Mouse (Mus musculus): ENCODE results near the gene Dazap2.

The Dazap2 gene

DNA sequence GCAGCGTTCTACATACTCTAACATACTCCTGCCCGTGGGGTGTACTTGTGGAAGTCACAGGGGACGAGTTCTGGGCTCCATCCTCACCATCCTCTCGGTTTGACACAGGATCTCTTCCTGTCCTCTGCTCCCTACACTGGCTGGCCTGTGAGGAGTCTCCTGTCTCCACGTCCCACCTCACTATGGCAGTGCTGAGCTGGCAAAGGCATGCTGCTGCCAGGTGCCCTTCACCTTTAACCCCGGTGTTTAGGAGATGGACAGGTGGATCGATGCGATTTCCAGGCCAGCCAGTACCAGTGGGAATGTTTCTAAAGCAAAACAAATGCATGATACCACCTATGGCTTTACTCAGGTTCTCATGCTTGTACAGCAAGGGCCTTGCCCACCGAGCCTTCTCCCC, 8.6 kb downstream of the Dazap2 start:
- POLR2A ChIA-PET: interaction anchor here in 2 of 4 experiments (0.6 to 3.5 kb wide), 6 partner anchors 8 to 151 kb away, joined by 3 to 18 read pairs (median 5); partner anchors contain the start of gene Dazap2 (in 2 of the 2)

DNA sequence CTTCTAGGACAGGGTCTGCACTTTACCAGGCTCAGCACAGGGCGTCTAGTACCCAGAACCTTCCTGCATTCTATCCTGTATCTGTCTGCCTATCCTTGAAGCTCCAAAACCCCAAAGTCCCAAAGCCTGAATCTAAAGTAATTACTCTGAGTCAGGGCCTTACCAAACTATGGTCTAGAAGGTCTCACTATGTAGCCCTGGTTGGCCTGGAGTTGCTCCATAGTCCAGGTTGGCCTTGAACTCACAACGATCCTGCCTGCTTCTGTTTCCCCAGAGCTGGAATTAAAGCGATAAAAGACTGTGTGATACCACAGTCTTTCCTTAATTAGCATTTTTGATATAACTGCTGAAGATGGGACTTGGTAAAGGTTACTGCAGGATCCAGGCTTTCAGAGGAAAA, 9.3 kb downstream of the Dazap2 start:
- CTCF ChIA-PET: interaction anchor here in 2 of 4 experiments (0.8 to 1.4 kb wide), 3 partner anchors 12 to 59 kb away, joined by 4 to 6 read pairs (median 4); partner anchors contain the start of gene Smagp (in 1 of the 2)
- POLR2A ChIA-PET: interaction anchor here (0.5 to 3.5 kb wide), 11 partner anchors 8 to 899 kb away, joined by 3 to 18 read pairs (median 4); partner anchors contain the start of genes Dazap2 (in 3 of the 4) and Cox14 (in 1 of the 4)

More for the DNA sequence above, 8.6 kb downstream of the Dazap2 start:
- CTCF ChIA-PET: interaction anchor here in 1 of 4 experiments (0.8 to 1.4 kb wide), 2 partner anchors 13 to 37 kb away, joined by 4 read pairs; partner anchors contain the start of gene Smagp

DNA sequence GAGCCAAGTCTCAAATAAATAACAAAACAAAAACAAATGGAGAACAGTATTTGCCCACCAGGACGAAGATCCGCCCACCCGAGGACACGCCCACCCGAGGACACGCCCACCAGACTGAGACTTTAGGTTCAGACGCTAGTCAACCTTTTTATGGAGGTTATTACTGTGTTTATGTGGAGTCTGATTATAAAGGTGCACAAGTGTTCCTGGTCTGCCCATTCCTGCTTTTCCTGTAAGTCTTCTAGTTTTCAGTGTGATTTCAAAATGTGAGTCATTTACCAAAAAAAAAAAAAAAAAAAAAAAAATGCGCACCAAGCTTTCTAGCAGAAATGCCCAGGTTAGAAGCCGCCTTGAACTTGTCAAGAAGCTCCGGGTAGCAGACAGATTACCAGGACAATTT, 12.1 kb downstream of the Dazap2 start:
- ChIA-PET POLR2A (interaction anchor here (0.5 to 7.4 kb wide), 39 partner anchors 8 to 1081 kb away, joined by 3 to 121 read pairs (median 4); partner anchors contain the start of genes Smagp (in 4 of the 4) and Dazap2 (in 3 of the 4)), CTCF (interaction anchor here in 3 of 4 experiments (0.6 to 1.6 kb wide), 14 partner anchors 10 to 902 kb away, joined by 3 to 9 read pairs (median 5); partner anchors contain the start of genes Cox14 (in 1 of the 3), Dazap2 (in 1 of the 3) and Smagp (in 1 of the 3))

DNA sequence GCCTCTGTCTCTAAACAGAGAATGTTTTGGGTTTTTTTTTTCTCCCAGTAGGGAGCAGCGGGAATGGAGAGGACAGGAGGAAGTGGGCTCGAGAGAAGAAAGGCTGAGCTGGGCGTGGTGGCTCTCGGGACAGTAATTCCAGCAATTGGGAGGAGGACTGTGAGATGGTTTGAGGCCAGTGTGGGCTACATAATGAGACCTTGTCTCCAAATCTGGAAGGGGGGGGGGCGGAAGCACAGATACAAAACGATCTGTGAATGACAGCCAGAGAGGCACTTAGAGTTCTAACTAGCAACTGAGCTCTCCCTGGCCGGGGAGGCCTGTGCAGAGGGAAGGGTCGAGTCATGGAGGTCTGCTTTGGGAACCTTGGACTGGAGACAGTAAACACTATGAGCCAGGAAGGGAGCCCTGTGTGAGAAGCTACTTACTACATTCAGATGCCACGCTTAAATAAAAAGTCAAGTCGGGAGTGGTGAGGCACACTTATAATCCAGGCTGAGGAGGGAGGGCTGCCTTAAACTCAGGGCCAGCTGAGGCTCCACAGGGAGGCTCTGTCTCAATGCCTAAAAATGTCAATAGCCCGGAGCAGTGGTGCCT, 12.7 kb downstream of the Dazap2 start:
- CTCF ChIA-PET: interaction anchor here (0.6 to 1.6 kb wide), 19 partner anchors 9 to 1731 kb away, joined by 3 to 9 read pairs (median 5); partner anchors contain the start of genes Cox14 (in 1 of the 4), Dazap2 (in 1 of the 4) and Smagp (in 1 of the 4)
- POLR2A ChIA-PET: interaction anchor here (0.5 to 7.4 kb wide), 43 partner anchors 7 to 1615 kb away, joined by 3 to 121 read pairs (median 4); partner anchors contain the start of genes Smagp (in 4 of the 4), Dazap2 (in 3 of the 4) and Pou6f1 (in 1 of the 4)

DNA sequence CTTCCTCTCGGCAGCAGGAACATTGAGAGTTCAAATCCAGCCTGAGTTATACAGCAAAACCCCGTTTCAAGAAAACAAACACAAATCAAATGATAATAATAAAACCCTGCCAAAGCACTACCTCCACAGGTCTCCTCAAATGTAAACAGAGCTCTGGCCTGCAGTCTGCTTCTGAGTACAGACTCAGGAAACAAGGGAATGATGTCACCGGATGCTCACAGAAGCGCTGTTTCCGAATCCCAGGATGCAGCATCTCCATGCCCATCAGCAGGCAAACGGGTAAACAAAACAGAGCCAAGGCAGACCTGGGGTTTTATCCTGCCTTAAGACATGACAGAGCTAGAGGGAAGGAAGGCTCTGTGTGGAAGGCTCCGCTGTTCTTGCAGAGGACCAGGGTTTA, 13.6 kb downstream of the Dazap2 start:
- ChIA-PET POLR2A (interaction anchor here (0.5 to 7.4 kb wide), 14 partner anchors 8 to 409 kb away, joined by 3 to 121 read pairs (median 12); partner anchors contain the start of genes Smagp (in 4 of the 4) and Dazap2 (in 3 of the 4)), CTCF (interaction anchor here in 2 of 4 experiments (0.9 to 1.6 kb wide), 2 partner anchors 54 to 171 kb away, joined by 5 to 6 read pairs; no protein-coding TSS in a partner anchor)

DNA sequence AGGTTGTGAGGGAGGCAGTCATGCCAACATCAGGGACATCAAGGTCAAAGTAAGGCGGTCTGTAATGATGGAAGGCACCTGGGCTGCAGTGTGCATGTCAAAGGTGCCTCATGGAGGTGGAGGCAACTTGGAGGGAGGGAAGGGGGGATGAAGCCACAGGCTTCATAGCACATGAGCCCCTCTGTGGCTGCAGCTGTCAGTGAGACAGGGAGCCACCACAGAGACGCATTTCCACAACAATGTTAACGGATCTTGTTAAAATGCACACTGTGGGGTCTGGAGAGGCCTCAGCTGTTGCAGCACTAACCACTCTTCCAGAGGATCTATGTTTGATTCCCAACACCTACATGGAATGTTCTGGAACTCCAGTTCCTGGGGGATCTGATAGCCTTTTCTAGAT, 15.0 kb downstream of the Dazap2 start:
- ChIA-PET CTCF (interaction anchor here in 2 of 4 experiments (0.5 to 0.9 kb wide), 3 partner anchors 15 to 1999 kb away, joined by 3 read pairs; partner anchors contain the start of gene Dazap2 (in 1 of the 2)), POLR2A (interaction anchor here in 3 of 4 experiments (0.8 to 7.4 kb wide), 8 partner anchors 8 to 24 kb away, joined by 3 to 121 read pairs (median 4); partner anchors contain the start of gene Dazap2 (in 2 of the 3))

DNA sequence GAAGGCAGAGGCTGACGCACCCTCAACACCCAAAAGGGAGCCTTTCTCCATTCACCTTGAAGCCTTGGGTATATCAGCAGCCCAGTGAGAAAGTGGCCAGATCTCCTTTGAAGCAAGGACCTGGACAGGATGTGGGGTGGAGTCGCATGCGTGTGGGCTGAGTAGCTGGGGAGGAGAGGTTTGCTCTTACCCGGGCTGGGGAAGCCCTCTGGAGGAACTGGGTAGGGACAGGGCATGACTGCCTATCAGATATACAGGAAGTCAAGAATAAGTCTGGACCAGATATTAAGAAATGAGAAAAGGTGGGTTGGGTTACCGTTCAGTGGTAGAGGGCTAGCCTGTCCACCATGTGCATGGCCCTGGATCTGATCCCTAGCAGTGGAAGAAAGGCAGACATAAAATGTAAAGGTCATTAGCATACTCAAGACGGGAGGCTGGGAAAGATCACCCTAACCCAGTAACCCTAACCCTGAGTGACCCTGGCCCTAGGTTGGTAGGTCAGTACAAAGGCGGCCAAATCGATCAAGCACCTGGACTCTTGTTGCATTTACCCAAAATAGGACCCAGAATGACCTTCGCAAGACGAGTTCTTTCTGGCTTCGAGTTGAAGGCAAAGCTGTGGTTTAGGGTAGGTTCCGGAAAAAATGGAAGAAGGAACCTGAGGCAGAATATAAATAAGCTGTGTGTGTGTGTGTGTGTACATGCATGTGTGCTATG, 16.5 kb downstream of the Dazap2 start:
- POLR2A ChIA-PET: interaction anchor here in 3 of 4 experiments (0.6 to 7.4 kb wide), 13 partner anchors 8 to 170 kb away, joined by 3 to 121 read pairs (median 4); partner anchors contain the start of gene Dazap2 (in 1 of the 3)

DNA sequence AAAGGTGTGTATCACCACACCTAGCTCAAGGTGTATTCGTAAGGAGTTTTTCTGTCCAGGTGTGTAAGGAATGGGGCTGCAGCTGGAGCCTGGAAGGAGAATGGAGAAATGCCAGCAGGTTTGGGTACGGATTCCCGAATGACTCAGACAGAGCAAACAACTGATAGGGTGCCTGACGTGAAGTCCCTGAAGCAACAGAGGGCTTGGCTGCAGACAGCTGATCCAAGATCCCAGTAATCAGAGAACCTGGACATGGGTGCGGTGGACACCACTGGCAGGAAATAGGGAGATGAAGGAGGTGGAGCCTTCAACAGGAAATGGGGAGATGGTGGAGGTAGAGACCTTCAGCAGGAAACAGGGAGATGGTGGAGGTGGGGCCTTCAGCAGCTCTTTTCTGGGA, 17.2 kb downstream of the Dazap2 start:
- ChIA-PET CTCF (interaction anchor here in 2 of 4 experiments (0.6 to 0.7 kb wide), 3 partner anchors 19 to 41 kb away, joined by 3 read pairs; no protein-coding TSS in a partner anchor), POLR2A (interaction anchor here in 3 of 4 experiments (0.6 to 7.4 kb wide), 12 partner anchors 8 to 171 kb away, joined by 3 to 121 read pairs (median 4); partner anchors contain the start of gene Dazap2 (in 1 of the 3))

More for the DNA sequence above, 16.5 kb downstream of the Dazap2 start:
- CTCF ChIA-PET: interaction anchor here in 1 of 4 experiments (0.6 kb wide), 3 partner anchors 18 to 427 kb away, joined by 3 to 4 read pairs (median 3); no protein-coding TSS in a partner anchor

DNA sequence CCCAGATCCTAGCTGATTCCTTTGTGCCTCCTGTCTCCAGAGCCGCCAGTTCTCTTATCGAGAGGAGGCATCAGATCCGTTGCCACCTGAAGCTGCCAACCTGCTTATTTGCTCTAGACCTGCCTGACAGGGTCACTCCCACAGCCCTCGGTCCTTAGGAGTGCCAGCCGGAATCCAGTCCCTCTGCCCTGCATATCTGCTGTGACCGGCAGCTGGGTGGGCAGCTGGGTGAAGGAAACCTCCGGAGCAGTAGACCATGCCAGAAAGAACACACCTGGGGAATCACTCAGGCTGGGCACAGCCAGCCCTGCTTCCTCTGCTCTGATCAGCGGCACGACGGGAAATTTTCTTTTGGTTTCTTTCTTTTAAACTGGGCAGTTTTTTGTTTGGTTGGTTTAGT, 18.2 kb downstream of the Dazap2 start:
- ChIA-PET POLR2A (interaction anchor here in 2 of 4 experiments (0.6 to 7.4 kb wide), 10 partner anchors 8 to 406 kb away, joined by 3 to 121 read pairs (median 4); partner anchors contain the start of genes Atf1 (in 1 of the 2) and Dazap2 (in 1 of the 2)), CTCF (no interaction called here)

DNA sequence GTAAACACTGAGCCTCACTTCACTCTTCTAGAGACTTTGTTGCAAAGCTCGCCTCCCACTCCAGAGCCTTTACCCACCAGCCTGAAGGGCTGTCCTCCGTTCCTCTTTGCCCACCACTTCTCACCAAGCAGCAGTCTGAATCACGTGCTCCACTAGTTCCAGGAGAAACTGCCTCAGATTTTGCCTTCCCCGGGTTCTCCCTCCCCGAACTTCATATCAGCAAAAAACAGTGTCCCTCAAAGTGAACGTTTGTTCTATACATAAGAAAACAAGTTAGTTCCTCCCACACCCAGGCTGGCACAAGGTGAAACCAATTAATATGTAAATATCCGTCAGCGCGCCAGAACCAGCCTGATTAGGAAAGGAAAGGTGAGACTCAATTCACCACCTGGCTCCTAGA, 20.1 kb downstream of the Dazap2 start:
- POLR2A ChIA-PET: interaction anchor here in 3 of 4 experiments (0.5 to 4.0 kb wide), 19 partner anchors 8 to 909 kb away, joined by 3 to 66 read pairs (median 6); partner anchors contain the start of genes Dazap2 (in 2 of the 3) and Bin2 (in 1 of the 3)
- CTCF ChIA-PET: interaction anchor here in 1 of 4 experiments (1.1 kb wide), 1 partner anchor 22 kb away, joined by 3 read pairs; no protein-coding TSS in a partner anchor

DNA sequence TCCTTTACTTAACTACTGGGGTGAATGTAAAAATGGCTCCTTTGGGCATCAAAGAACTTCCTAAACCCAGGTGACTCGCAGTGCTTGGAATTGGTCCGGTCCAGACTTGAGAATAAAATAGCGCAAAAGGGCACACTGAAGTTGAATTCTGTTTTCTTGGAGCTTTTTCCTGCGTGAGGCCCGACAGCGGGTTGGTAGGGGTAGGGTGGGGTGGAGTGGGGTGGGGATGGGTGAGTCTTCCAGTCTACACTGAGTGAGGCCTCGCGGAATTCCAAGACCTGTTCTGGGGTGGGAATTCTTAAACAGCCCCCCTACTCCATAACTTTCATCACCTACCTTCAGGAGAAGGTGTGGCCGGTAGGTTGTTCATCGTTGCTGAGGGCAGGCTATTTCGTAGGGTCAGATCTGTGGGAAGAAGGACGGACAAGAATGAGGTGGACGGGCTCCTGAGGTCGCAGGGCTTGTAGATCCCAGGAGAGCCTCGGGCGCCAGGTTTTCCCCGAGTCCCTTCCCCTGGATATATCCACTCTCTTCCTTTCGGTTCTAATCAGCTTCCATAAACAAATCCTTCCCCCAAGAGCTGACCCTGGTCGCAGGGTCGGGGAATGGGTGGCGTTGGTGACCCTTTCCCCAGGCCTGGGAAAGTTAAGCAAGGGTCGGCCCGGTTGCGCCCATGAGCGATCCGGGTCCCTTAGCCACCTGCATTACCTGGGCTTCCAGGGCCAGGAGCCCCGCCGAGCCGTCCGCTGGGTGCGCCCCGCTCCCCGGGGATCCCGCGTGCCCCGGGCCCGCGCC, 20.9 kb downstream of the Dazap2 start:
- ChIA-PET CTCF (interaction anchor here in 2 of 4 experiments (0.6 to 2.0 kb wide), 6 partner anchors 12 to 162 kb away, joined by 3 to 11 read pairs (median 4); partner anchors contain the start of gene Dazap2 (in 1 of the 2)), POLR2A (interaction anchor here in 3 of 4 experiments (0.6 to 4.0 kb wide), 24 partner anchors 8 to 910 kb away, joined by 3 to 66 read pairs (median 6); partner anchors contain the start of genes Dazap2 (in 2 of the 3), Bin2 (in 1 of the 3) and Tfcp2 (in 1 of the 3))

DNA sequence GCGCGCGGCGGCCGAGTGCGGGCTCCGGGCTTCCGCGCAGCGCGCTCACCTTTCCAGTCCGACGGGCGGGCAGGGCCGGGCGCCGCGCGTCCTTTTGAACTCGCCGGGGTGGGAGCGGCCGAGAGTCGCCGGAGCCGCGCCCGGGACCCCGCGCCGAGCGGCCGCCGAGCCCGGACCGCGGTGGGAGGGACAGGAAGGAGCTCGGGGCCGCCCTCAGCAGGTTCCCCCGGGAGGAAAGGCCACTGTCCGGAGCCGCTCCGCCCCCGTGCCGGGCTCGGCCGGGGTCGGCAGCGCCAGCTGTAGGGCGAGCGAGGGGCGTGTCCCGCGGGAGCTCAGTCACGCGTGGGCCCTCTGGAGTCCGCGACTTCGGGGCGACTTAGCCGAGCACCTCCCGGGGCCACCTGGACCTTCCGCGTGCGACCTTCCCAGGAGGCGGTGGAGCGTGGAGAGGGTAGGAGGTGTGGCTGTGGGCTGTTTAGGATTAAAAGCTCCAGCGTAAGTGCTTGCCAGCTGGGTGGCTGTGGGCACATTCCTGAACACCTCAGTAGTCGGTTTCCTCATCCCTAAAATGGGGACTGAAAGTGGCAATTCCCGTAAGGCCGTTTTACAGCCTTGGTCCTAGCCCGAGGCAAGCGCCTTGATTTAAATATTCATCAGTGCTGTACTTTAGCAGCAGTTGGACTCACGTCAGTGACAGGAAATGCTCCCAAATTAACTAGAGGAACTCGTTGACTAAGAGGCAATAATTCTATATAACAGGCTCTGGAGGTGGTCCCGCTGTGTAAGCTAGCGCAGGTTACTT, 21.8 kb downstream of the Dazap2 start, which contains the start of gene Smagp:
Gene Smagp, minus strand, starts transcription at position 241 of the 802 bp plus-strand sequence.
- POLR2A ChIA-PET: interaction anchor here (0.5 to 4.0 kb wide), 39 partner anchors 9 to 570 kb away, joined by 3 to 66 read pairs (median 5); partner anchors contain the start of genes Dazap2 (in 3 of the 4), Bin2 (in 1 of the 4) and Tfcp2 (in 1 of the 4)
- CTCF ChIA-PET: interaction anchor here (0.6 to 2.0 kb wide), 20 partner anchors 9 to 332 kb away, joined by 3 to 11 read pairs (median 4); partner anchors contain the start of genes Dazap2 (in 1 of the 4), Pou6f1 (in 1 of the 4) and Slc4a8 (in 1 of the 4)

DNA sequence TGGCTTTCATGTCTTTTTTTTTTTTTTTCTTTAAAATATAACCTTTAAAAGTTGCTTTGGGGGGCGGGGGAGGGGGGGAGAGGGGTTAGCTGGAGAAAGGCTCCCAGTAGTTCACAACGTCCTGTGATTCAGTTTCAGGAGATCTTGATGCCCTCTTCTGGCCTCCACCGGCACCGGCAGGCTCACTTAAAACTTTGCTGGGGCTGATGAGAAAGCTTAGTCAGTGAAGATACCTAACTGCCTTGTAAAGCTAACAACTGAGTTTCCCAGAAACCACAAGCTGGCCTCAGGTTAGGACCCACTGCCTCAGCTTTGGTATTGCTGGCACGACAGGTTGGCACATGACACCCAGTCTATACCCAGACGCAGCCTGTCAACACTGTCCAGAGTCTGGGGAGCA, 22.5 kb downstream of the Dazap2 start:
- CTCF ChIA-PET: interaction anchor here (0.6 to 2.0 kb wide), 23 partner anchors 10 to 1910 kb away, joined by 3 to 11 read pairs (median 4); partner anchors contain the start of genes Cela1 (in 1 of the 4), Dazap2 (in 1 of the 4), Pou6f1 (in 1 of the 4) and Slc4a8 (in 1 of the 4)

DNA sequence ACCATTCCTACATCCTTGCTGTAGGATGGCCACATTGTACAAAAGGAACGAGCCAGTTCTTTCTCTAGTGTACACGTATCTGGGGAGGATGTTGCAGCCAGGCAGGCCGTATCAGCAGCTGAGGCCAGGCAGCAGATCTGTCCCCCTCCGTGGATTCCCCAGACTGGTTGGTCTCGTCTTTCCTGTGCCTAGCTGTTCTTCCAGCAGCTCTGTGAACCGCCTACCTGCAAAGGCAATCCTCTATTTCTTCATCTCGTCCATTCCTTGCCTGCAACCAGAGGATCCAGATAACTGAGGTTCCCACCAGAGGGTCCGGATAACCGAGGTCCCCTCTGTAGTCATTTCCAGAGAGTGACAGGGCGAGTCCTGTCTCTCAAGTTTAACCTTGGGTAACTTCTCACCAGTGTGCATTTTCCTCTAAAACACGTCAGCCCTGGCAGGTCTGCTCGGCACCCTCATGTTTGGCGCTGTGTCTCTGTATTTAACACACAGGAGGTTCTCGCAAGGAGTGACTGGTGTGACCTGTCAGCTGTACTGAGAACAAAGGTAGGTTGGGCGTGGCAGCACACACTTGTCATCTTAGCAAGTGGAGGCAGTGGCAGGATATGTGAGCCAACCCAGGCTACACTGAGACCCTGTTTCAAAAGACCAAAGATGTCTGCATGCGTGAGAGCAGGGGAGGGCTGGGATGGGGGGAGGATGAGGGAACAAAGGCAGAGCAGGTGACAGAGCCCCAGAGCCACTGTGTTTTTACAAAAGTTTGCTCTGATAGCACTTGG, 25.0 kb downstream of the Dazap2 start:
- CTCF ChIA-PET: interaction anchor here in 2 of 4 experiments (0.6 to 1.2 kb wide), 5 partner anchors 25 to 402 kb away, joined by 3 to 4 read pairs (median 3); no protein-coding TSS in a partner anchor
- POLR2A ChIA-PET: interaction anchor here (0.6 to 3.3 kb wide), 11 partner anchors 8 to 147 kb away, joined by 3 to 19 read pairs (median 5); partner anchors contain the start of gene Dazap2 (in 2 of the 4)

More for the DNA sequence above, 22.5 kb downstream of the Dazap2 start:
- POLR2A ChIA-PET: interaction anchor here (0.5 to 4.0 kb wide), 46 partner anchors 9 to 1605 kb away, joined by 3 to 66 read pairs (median 4); partner anchors contain the start of genes Dazap2 (in 3 of the 4), Bin2 (in 1 of the 4) and Tfcp2 (in 1 of the 4)

Data from embryonic stem cell, embryonic (primary cell).